Mouse (Mus musculus): ENCODE measurements around the gene Arsk.
A peak's percentile ranks its signal among the peaks of the same experiment; 100 is the strongest.

Gene Arsk

DNA sequence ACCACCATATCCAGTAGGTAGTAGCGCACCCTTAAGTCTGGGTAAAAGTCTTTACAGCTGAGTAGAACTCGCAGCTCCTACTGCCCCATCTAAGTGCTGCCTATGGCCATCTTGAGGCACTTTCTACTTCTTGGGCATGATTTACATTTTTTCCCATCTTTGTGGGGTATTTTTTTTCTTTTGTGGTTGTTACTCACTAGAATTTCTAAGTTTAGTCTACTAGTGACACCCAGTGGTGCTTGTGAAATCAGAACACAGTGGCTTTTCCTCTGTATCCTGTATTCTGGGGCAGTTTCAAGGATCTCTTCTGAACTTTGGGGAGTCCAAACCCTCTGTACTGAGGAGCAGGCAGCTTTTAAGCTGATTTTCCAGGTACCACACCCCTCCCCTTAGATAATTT is 76.7 kb downstream of the Arsk start:
- peak; percentile 9 to 16 for DNase-seq

DNA sequence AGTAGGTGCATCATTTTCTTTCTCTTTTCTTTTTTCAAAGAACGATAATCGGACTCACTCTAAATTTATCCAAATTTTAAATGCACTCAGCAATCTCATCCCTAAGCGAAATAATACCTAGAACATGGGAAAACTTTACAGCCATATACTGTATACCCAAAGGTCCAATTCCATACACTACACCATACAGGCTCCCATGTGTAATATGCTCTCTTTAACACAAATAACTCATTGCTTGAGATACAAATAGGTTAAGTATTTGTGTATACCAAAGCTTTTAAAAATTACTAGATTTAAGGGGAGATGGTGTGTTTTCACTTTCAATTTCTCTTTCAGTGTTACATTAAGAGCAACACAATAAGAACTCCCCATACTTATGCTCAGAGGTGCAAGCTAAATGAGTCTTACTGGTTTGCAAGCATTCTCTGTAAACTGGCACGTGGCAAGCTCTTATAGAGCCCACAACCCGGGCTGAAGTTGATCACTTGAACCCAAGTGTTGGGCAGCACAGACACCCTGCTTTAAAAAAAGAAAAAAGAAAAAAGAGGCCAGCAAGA is 79.5 kb downstream of the Arsk start:
- peak in 1 of 2 experiments; percentile 13 for DNase-seq

DNA sequence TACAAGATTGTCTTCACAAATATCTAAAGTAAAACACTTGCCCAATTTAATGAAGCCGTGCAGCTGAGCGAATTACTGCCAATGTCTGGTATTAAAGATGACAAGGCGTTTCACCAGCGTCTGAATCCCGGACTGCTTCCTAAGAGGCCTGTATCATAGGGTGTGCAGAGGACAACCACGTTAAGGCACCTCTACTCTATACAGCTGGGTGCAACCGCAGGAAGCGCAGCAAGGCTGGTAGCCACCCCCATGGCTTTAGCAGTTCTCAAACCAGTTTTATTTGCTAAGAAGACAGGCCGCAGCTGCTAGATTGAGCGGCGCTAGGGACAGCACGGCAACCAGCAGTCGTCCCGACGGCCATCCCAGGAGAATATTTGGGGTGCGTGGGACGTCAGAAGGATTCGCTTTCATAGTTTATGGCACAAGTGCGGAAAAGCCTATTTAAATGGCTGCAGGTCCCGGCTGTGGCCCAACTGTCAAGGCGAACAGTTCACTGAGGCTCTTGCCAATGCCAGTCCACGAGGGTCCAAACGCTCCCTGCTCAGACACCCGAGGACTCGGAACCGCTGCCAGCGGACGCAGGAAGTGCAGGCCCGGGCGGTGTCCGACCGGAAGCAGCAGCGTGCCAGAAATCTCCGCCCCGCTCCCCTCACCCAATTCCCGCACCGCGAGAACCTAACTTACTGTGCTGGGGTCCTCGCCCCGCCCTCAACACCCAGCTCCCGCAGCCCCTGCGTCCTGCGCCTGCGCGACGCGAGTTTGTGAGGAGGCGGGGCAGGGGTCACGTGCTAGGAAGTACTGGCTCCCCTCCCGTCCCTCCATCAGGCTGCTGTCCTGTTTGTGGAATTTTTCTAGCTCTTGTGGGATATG is 80.3 kb downstream of the Arsk start, which contains the start of gene Rfesd:
TSS of gene Rfesd (minus strand) at position 746 of the 870 bp plus-strand sequence.
- peak; percentile 98 to 99 for DNase-seq

DNA sequence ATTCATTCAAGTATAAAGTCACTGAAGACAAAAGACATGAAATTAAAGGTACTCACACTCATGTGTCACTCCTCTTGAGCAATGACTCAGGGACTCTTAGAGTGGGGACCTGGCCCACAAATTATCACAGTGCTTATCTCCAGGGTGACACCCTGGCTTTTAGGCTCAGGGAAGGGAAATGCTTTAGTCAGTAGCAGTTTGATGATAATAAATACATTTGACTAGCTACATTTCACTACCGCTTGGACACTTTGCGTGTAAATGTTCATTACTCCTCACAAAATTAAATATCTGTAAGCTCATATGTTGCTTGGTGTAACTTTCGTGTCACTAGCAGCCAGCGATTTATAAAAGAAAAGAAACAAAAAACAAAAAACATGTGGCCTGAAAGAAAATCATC is 81.0 kb downstream of the Arsk start:
- peak; percentile 3 to 19 for DNase-seq

DNA sequence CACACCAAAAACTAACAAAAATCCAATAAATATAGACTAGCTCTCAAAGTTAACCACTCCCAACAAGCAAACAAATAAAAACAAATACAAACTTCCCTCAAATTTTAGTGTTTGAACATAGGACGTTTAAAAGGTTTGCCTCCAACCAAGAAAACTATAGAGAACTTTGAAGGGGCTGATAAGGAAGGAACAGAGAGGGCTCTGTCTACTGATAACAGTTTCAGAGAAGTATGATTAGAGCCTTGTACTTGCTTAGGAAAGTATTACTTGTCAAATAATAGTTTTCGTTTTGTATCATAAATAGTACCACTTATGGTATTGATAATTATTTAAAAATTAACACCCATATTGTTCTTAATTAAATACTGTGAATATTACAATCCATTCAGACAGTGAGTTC is 83.9 kb downstream of the Arsk start:
- no peak for DNase-seq

Measured in cerebellum, postnatal 10 days (tissue).